Comparison of ENCODE assay signal across 8 mouse cellular contexts in the genomic region with DNA sequence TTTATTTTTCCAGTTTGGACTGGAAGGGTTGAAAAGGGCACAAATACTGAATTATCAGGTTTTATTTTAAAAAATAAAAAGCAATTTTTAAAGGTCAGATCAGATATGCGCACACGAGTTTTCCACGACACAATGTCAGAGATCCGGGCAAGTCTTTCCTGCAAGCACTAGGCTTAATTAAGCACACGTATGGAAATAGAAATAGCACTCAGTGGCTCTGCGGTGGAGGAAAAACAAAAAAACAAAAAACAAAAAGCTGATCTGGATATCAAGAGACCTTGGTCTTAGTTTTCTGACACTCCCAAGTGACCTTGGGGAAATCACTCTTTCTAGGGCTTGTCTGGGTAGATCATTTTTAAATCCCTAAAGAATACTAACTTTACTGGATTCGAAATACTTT. TPM values are rescaled to one million over a fixed set of nuclear protein-coding genes. Genes with fewer than 3 reads are reported as not detected.
DNase-seq lines count a peak whose midpoint lies in the region; ATAC-seq and TF ChIP-seq lines count a peak whose summit lies in the region.

No protein-coding gene starts in this region.

- no peaks in the 10 kb centered on the region for H3K9me3 ChIP-seq in kidney, postnatal 0 days (replicated peaks; ENCODE audit: low read length)
- no peaks in the 10 kb centered on the region for H3K9me3 ChIP-seq in hindbrain, embryonic 14.5 days (ENCODE audit: control insufficient read depth, low read length)
- H3K9me3 ChIP-seq in midbrain, embryonic 16.5 days (replicated peaks; ENCODE audit: control insufficient read depth, low read length, poor library complexity, severe bottlenecking) = no peaks in the 10 kb centered on the region

- no peak for DNase-seq in kidney, postnatal 0 days (ENCODE audit: low spot score)
- no peak for DNase-seq in kidney, postnatal 10 days
- DNase-seq in hindbrain, embryonic 14.5 days (ENCODE audit: low spot score) = no peak
- no peak for DNase-seq in frontal cortex, postnatal 10 days (ENCODE audit: low spot score in 2 of 2)
- DNase-seq in spleen, postnatal 36 days (ENCODE audit: low spot score in 2 of 2) = no peak
- no peak for DNase-seq in layer of hippocampus, postnatal 14 days (ENCODE audit: low spot score in 2 of 2)

- no peaks in the 10 kb centered on the region for H3K27me3 ChIP-seq in kidney, postnatal 0 days (ENCODE audit: insufficient read depth, low read length)
- H3K27me3 ChIP-seq in hindbrain, embryonic 14.5 days (ENCODE audit: control insufficient read depth, insufficient read depth, low read length) = no peaks in the 10 kb centered on the region
- no peaks in the 10 kb centered on the region for H3K27me3 ChIP-seq in midbrain, embryonic 16.5 days (ENCODE audit: control insufficient read depth, insufficient read depth, low read depth, low read length)

- peak overlapping the region; percentile 98 for H3K4me3 ChIP-seq in kidney, postnatal 0 days (replicated peaks; ENCODE audit: low read depth, low read length)
- H3K4me3 ChIP-seq in bone marrow macrophage, adult 2 months (ENCODE audit: insufficient read depth, low read length) = peak overlapping the region; percentile 87
- H3K4me3 ChIP-seq in hindbrain, embryonic 14.5 days (replicated peaks; ENCODE audit: low read length) = peak overlapping the region; percentile 87
- H3K4me3 ChIP-seq in midbrain, embryonic 16.5 days (ENCODE audit: low read depth, low read length) = peak overlapping the region; percentile 73

- H3K9ac ChIP-seq in kidney, postnatal 0 days (ENCODE audit: low read depth, low read length) = peak overlapping the region; percentile 100
- H3K9ac ChIP-seq in hindbrain, embryonic 14.5 days = peak overlapping the region; percentile 100
- H3K9ac ChIP-seq in midbrain, embryonic 16.5 days (ENCODE audit: low read depth, low read length) = peak overlapping the region; percentile 96

- TF ChIP-seq CTCF in kidney, postnatal 0 days (IDR thresholded peaks at IDR 0.05; ENCODE audit: low read depth) = no peak
- TF ChIP-seq CTCF in bone marrow macrophage, adult 2 months (IDR thresholded peaks at IDR 0.05; ENCODE audit: low read depth, low read length) = no peak

- peak overlapping the region; percentile 100 for H3K27ac ChIP-seq in kidney, postnatal 0 days
- peak overlapping the region; percentile 94 for H3K27ac ChIP-seq in bone marrow macrophage, adult 2 months (ENCODE audit: insufficient read depth, low read depth, low read length)
- H3K27ac ChIP-seq in hindbrain, embryonic 14.5 days = peak overlapping the region; percentile 98
- H3K27ac ChIP-seq in midbrain, embryonic 16.5 days (ENCODE audit: low read length) = no peak overlapping the region

- no peaks in the 10 kb centered on the region; the same call in 1 of the 2 replicates for H3K4me1 ChIP-seq in kidney, postnatal 0 days (replicated peaks; ENCODE audit: insufficient read depth, low read length)
- H3K4me1 ChIP-seq in bone marrow macrophage, adult 2 months (ENCODE audit: control insufficient read depth, insufficient read depth, low read length) = peaks cover 10% of the 10 kb centered on the region
- H3K4me1 ChIP-seq in hindbrain, embryonic 14.5 days (replicated peaks; ENCODE audit: control insufficient read depth, insufficient read depth, low read length) = peaks cover 19% of the 10 kb centered on the region
- H3K4me1 ChIP-seq in midbrain, embryonic 16.5 days (ENCODE audit: control insufficient read depth, insufficient read depth, low read length) = peaks cover 23% of the 10 kb centered on the region

- H3K36me3 ChIP-seq in kidney, postnatal 0 days (ENCODE audit: insufficient read depth, low read length) = no peaks in the 10 kb centered on the region
- no peaks in the 10 kb centered on the region for H3K36me3 ChIP-seq in hindbrain, embryonic 14.5 days (replicated peaks; ENCODE audit: control insufficient read depth, insufficient read depth)
- H3K36me3 ChIP-seq in midbrain, embryonic 16.5 days (ENCODE audit: control insufficient read depth, insufficient read depth, low read length) = no peaks in the 10 kb centered on the region

- ATAC-seq in kidney, postnatal 0 days (replicated peaks; ENCODE audit: low FRiP score, low read depth) = no peak
- ATAC-seq in hindbrain, embryonic 14.5 days (ENCODE audit: low FRiP score) = no peak
- no peak for ATAC-seq in midbrain, embryonic 16.5 days

- TF ChIP-seq POLR2A in bone marrow macrophage, adult 2 months (IDR thresholded peaks at IDR 0.05; ENCODE audit: borderline replicate concordance, low read depth, low read length) = no peak

- 1% methylated on average over 7 of the region's 7 CpGs for WGBS in kidney, postnatal 0 days
- 3% methylated on average over 7 of the region's 7 CpGs for WGBS in hindbrain, embryonic 14.5 days
- 2% methylated on average over 7 of the region's 7 CpGs for WGBS in midbrain, embryonic 16.5 days

- peak overlapping the region; percentile 75 for H3K4me2 ChIP-seq in kidney, postnatal 0 days (ENCODE audit: low read length)
- peak overlapping the region; percentile 95 for H3K4me2 ChIP-seq in hindbrain, embryonic 14.5 days (replicated peaks)
- peak overlapping the region; percentile 81 for H3K4me2 ChIP-seq in midbrain, embryonic 16.5 days (ENCODE audit: low read length)

RNA-seq across cellular contexts. Expression of gene Eif3a, which starts 1.0 kb away (rescaled TPM):
- polyA plus RNA-seq in kidney, postnatal 0 days (2015; fragmentation: Nextera tagmentation; extraction: Ambion mirVana) = 97.2 and 108 TPM in 2 replicates
- polyA plus RNA-seq in bone marrow macrophage, adult 2 months (2012; ENCODE audit: insufficient read depth, insufficient read length, missing spikeins) = 177 and 182 TPM in 2 replicates
- 117 and 122 TPM in 2 replicates for polyA plus RNA-seq in hindbrain, embryonic 14.5 days (2014; fragmentation: Nextera tagmentation; extraction: Ambion mirVana)
- 102 and 112 TPM in 2 replicates for polyA plus RNA-seq in midbrain, embryonic 16.5 days (2015; fragmentation: Nextera tagmentation; extraction: Ambion mirVana)
- total RNA-seq in layer of hippocampus, postnatal 14 days (2021) = 100 to 1,000 TPM; 117 to 118 TPM

RNA-seq across cellular contexts. Expression of gene Fam45a, which starts 21.9 kb away (rescaled TPM):
- polyA plus RNA-seq in kidney, postnatal 0 days (2015; fragmentation: Nextera tagmentation; extraction: Ambion mirVana) = 26.5 and 29.1 TPM in 2 replicates
- 51.1 and 56.4 TPM in 2 replicates for polyA plus RNA-seq in bone marrow macrophage, adult 2 months (2012; ENCODE audit: insufficient read depth, insufficient read length, missing spikeins)
- polyA plus RNA-seq in hindbrain, embryonic 14.5 days (2014; fragmentation: Nextera tagmentation; extraction: Ambion mirVana) = 49.6 and 50.9 TPM in 2 replicates
- 40.2 and 42.4 TPM in 2 replicates for polyA plus RNA-seq in midbrain, embryonic 16.5 days (2015; fragmentation: Nextera tagmentation; extraction: Ambion mirVana)
- total RNA-seq in layer of hippocampus, postnatal 14 days (2021) = 10 to 100 TPM; 29.3 to 32.1 TPM

RNA-seq across cellular contexts. Expression of gene Nanos1, which starts 33.7 kb away (rescaled TPM):
- 0.69 and 0.75 TPM in 2 replicates for polyA plus RNA-seq in kidney, postnatal 0 days (2015; fragmentation: Nextera tagmentation; extraction: Ambion mirVana)
- polyA plus RNA-seq in bone marrow macrophage, adult 2 months (2012; ENCODE audit: insufficient read depth, insufficient read length, missing spikeins) = 1.4 and 1.7 TPM in 2 replicates
- polyA plus RNA-seq in hindbrain, embryonic 14.5 days (2014; fragmentation: Nextera tagmentation; extraction: Ambion mirVana) = 23.1 and 29.6 TPM in 2 replicates
- polyA plus RNA-seq in midbrain, embryonic 16.5 days (2015; fragmentation: Nextera tagmentation; extraction: Ambion mirVana) = 20.1 and 20.9 TPM in 2 replicates
- 10 to 100 TPM; 17.3 to 18.7 TPM for total RNA-seq in layer of hippocampus, postnatal 14 days (2021)
